Mouse (Mus musculus) kidney, adult 9 months (tissue): ENCODE results near the gene Lnx2.

Source experiments
- DNase-seq: peaks from one replicate; pipeline ENCODE4 v3.0.0; 2022

Lnx2 gene

DNA sequence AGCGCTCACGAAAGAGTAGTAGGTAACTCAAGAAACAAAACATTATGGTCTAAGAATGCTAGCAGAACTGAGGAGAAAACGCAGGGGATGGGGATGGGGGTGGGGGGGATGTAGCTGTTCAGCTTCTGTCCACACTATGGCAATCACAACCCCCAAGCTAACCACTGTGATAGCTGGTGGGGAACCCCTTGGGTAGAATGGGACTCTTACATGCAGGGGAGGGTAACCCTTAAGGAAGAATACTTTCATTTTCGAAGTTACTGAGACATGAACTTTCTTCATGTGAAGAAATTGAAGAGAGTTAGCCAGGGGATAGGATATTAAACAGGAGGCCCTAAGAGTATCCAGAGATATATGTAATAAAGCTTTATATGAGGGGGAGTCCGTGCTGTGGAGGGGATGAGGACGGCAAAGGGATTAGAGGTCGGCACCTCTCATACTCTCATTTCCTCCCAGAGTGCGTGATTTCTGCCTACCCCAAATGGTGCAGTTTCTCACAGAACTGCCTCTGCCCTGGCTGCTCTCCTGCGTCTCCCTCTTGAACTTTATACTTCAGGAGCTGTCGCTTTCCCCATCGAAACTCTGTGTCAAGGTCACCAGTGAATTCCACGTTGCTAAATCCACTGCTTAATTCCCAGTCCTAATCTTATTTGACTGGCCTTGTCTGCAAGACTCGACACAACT, 25.4 kb downstream of the Lnx2 start:
- DNase-seq = no peak

- DNase-seq = no peak
Measured at GRCm38 (mm10) chr5:147049544-147050209, 26.7 kb downstream of the Lnx2 start.

GRCm38 (mm10) chr5:147045929-147046328, 30.5 kb downstream of the Lnx2 start:
- DNase-seq = no peak

GRCm38 (mm10) chr5:147045311-147045710, 31.1 kb downstream of the Lnx2 start:
- DNase-seq = no peak

DNA sequence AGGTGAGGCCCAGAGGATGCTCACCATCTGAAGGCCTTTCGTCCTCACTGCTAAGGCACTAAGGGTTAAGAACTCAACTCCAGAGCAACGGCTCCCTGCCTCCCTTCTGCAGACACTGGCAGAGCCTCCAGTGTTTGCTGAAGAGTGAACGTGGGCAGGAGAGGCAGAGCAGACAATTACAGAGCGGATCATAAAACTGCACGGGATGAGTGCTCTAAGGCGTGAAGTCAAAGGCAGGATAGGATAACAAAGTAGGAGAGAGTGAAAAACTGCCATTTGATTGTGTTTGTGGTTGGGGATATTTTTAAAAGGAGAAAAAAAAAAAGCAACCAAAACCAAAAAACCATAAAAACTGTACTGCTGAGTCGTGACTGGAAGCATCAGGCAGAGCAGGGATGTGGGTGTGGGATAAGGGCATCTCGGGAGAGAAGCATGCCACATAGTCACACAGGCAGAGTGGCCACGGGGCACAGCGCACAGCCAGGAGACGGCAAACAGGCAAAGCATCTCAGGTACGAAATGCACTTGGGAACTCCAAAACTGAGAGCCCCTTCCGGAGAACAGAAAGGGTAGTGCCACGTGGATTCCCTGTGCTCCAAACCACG, 33.0 kb downstream of the Lnx2 start:
- no peak for DNase-seq

- no peak for DNase-seq
Measured at GRCm38 (mm10) chr5:147041965-147042937, 34.1 kb downstream of the Lnx2 start.

GRCm38 (mm10) chr5:147039394-147039793, 37.0 kb downstream of the Lnx2 start:
- DNase-seq = no peak

DNA sequence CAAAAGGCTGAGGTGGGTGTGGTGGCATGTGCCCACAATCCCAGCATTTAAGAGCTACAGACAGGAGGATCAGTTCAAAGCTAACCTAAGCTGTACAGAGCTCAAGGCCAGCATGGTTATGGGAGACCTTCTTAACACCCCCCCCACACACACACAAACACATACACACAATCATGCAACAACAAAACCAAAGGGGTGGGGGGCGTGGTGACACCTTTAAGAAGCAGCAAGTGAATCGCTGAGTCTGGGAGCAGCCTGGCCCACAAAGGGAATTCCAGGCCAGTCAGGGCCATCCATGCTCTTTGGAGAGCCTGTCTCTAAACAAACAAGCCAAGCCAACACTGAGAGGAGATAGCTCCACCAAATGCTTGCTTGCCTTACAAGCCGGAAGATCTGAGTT, 38.8 kb downstream of the Lnx2 start:
- no peak for DNase-seq

DNA sequence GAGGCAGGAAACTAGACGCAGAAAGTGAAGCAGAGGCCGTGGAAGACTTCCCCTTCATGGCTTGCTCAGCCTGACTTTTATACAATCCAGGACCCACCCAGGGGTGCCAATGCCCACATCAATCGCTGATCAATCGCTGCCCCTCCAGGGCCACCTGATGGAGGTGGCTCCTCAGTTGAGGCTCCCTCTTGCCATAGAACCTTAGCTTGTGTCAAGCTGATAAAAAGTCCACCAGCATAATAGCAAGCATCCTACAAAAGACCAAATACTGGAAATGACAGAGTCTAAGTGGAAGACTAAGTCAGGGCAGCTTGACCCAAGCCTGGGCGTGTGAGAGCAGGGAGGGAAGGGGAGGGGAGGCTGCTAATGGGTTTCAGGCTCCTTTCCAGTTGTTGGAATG, 39.7 kb downstream of the Lnx2 start:
- no peak for DNase-seq

DNA sequence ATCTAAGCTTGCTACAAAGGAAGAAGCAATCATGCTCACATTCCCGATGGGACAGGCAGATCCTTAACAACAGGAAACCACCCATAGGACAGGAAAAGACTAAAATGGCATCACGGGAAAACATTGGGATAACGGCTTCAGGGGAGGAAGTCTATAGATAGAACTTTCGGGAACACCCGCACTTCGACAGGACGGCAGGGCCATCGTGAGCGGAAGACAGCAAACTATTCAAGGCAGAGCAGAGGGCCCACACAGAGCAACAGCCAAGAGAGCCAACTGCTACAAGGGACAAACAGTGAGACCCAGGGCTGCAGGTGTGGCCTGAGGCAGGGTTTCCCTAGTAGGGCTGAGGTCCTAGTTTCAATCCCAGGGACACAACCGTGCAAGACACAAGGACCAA, 40.4 kb downstream of the Lnx2 start:
- DNase-seq = peak; percentile 71

DNA sequence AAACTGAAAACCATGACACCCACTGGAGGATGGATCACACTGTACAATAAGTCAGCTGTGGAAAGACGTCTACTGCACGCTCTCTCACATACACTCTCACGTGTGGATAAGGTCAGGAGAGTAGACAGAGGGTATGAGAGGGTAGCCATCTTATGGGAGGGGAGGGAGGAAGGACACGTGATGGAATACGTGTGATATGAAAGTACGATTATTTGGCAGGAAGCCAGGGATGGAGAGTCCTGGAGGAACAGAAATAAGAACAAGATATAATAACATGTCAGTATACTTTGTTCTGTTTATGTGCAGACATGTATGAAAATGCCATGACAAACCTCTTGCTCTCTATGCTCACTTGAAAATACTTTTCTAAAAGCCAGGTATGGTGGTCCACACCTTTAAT, 41.1 kb downstream of the Lnx2 start:
- DNase-seq = no peak

- no peak for DNase-seq
Measured at GRCm38 (mm10) chr5:147034283-147034682, 42.1 kb downstream of the Lnx2 start.

DNA sequence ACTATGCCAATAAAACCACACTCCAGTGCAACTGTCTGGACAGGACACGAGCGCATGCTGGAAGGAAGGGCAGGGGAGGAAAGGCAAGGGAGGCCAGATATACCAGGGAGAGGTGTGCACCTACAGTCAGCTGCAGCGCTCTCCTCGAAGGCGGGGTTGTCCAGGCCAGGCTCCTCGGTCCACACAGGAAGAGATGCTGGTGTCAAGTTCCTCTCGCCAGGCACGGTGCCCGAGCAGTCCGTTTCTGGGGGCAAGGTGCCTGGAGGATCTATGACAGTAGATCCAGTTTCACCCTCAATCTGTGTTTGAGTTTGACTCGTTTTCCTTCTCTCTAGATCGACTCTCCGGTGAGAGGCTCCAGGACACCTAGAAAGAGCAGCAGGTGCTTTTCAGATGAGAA, 43.2 kb downstream of the Lnx2 start:
- no peak for DNase-seq

DNA sequence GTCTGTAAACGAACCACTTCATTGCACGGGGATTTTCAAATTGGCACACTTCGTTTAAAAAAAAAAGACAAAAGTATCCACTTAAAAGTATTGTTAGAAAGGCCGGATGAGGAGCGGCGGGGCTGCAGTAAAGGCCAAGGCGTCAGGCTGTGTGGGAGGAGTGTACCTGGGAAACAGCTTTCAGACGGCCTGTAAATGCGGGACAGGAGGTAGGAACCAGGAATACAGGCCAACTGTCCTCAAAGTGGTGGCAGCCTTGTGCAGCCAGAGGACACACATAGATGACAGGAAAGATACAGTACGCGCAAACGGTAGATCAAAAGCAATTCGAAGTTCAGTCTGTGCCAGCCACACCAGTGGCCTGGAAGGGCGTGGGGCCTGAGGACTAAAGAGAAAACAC, 45.1 kb downstream of the Lnx2 start:
- no peak for DNase-seq

- DNase-seq = no peak
Measured at GRCm38 (mm10) chr5:147024331-147025034, 51.9 kb downstream of the Lnx2 start.

DNA sequence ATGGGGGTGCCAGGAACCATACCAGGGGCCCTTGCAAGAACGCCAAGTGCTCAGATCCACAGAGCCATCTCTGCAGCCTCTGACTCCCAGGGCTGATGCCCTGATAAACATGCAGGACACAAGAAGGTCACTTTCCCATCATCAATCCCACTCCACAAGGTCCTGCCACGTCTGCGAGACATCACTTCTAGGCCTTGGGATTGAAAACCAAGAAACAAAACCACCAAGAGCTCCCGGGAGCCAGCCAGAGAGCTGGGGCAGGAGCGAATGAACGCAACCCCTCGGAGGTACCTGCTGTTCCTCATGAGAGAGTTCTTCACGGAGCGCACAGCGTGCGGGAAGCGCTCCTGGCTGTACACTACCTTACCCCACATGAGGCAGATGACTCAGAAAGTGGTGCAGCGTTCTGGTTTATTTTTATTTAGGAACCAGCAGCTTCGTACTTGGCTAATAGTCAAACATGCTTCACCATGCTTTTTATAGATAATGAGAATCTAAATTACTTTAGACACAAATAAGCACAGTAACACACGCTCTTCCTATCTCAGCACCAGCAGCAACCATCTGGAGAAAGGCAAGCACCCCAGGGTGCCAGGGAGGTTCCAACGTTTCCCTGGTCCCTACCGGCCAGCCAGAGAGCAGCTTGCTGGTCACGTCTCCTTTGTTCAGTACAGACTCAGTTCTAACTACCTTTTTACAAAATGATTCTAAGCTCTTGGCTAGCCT, 53.0 kb downstream of the Lnx2 start:
- no peak for DNase-seq

- DNase-seq = no peak
Measured at GRCm38 (mm10) chr5:147021546-147022265, 54.7 kb downstream of the Lnx2 start.

GRCm38 (mm10) chr5:147020579-147020978, 55.8 kb downstream of the Lnx2 start:
- no peak for DNase-seq

DNA sequence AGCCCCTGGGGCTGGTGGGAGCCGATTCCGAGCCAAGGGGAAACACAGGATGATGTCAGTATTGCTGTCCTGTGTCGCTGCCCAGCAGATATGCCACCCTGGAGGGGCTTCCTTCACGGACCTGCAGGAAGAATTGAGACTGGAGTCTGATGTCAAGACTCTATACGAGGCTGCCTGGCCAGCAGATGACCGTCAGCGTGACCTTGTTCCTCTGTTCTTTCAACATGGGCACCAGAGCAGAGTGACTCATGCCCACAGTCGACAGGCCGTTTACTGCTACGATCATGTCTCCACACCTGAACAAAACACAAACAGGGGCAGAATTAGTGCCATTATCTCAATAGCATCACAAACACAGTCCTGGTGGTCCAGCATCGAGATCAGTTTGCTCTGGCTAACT, 57.6 kb downstream of the Lnx2 start:
- DNase-seq = no peak

- peak; percentile 70 for DNase-seq
Measured at GRCm38 (mm10) chr5:147017526-147017925, 58.9 kb downstream of the Lnx2 start.

DNA sequence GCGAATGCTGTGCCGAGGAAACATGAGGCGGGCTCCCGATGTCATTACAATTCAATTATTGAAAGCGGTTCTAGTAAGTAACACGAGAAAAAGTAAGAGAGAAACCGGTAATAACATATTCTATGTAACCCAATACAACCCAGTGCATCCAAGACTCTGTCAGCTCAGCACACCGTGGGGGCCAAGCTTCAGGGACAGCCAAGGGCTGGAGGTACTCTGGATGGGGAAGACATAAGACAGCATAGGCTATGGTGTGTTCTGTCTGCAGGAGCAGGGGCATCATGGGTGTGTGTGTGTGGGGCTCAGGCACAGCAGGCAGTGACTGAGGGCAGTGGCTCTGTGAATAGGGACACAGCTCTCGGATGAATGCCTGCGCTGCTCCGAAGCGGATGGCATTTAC, 59.8 kb downstream of the Lnx2 start:
- DNase-seq = no peak
